Mouse (Mus musculus) urinary bladder, adult 2 months (tissue): ENCODE measurements around the gene Evc. TPM values are rescaled to one million over a fixed set of nuclear protein-coding genes. Genes with fewer than 3 reads are reported as not detected.

Experiments used
- DNase-seq: peaks from one replicate; pipeline ENCODE4 v3.0.0; 2022; ENCODE audit warnings: low spot score
- polyA plus RNA-seq: library from polyadenylated mRNA; depleted of rRNA; stranded (reverse); fragments of >200 nt; gene quantifications from 2 replicates; pipeline ENCODE4 v1.2.3, GENCODE M21; 2012; rRNA removed

The Evc gene
- 23.8 and 29.9 TPM in 2 replicates for polyA plus RNA-seq

DNA sequence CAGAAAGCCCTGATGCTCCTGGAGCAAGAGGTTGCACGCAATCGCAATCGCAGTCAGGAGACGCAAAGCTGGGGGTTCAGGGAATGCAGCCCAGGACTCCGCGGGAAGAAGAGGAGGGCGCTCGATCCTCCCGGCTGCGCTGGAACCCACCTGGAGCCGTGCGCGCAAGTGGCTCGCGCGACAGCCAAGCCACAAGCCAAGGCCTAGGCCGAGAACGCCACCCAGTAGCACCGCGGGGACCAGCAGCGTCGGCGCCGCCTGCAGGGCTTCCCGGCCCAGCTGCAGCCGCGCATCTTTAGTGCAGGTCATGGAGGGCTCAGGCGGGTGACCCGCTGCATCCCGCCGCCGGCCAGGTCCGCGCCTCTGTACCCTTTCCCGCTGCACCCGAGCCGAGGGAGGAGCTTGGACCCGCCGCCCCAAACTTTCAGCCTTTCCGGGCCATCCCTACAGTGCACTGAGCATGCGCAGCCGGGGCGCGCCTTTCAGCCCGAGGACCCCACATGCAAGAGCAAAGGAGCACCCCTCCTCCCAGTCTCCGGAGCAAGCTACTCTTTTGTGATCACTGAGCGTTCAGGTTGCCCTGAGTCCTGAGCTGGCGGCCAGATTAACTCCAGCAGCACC lies at the start of gene Evc:
Evc (minus strand) TSS at position 410 of the 621 bp plus-strand sequence.
- DNase-seq = peak; percentile 51

DNA sequence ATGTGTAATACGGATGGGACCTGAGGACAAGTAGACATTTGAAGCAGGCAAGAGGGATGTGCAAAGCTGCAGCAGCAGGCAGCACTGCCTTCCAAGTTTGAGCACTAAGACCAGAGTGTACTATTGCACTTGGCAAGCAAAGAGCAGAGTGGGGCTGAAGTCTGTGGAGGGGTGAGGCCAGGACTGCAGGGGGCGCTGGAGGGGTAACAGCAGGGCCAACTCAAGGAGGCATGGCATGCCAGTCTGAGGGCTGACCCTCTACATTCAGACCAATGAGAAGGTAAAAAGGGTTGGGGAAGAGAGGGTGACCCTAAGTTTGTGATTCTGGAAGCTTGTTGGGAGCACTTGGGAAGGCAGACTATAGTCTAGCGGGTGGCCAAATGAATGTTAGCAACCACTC lies 46.9 kb upstream of the Evc start:
- DNase-seq = no peak

DNA sequence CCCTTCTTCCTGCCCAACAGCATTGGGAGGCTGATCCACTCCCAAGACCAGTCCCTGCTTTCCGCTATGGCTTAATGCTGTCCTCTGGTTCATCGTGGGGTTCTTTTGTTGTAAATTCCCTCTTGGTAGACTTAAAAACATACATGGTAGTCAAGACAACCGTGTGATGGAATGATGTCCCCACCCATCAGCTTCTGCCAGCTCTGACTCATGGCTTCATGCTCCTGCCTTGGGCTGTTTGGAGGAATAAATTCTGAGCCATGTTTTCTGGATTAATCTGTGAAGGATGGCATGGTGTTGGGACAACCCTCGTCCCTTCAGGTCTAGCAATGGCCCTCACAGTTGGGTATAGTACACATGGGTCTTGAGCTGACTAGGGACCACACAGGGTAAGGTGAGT lies 43.9 kb upstream of the Evc start:
- DNase-seq = no peak

DNA sequence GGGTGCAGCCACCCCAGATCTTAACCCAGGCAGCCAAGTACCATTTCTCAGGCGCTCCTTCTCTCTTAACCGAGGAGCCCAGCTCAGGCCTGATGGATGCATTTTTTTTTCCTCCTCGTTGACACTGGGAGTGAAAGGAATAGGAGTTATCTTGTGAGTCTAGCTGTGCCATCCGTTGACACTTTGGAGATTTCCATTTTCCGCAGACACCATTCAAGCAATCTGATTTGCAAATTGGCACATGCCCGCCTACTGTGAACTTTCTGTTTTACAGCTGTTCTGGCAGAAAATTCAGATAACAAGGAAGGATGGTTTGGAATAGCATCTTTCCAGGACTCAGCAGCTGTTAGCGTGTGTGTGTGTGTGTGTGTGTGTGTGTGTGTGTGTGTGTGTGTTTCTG lies 40.7 kb upstream of the Evc start:
- no peak for DNase-seq

DNA sequence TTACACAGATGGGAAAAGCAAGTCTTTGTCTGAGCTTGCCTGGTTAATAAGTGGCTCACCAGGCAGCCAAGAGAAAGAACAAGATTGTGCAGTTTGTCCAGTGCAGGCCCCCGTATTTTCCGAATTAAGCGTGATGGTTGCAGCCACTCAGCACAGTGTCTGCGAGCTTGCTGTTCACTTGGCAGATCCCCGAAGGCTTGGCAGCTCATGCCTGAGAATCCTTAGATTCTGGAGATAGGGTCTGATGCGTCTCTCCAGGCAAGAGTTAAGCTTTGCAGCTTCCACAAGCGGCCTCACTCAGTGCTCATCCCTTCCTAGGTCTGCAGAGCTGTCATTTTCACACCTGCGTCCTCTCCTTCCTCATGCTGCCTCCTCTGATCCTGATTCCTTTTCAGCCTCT lies 32.1 kb upstream of the Evc start:
- DNase-seq = no peak

DNA sequence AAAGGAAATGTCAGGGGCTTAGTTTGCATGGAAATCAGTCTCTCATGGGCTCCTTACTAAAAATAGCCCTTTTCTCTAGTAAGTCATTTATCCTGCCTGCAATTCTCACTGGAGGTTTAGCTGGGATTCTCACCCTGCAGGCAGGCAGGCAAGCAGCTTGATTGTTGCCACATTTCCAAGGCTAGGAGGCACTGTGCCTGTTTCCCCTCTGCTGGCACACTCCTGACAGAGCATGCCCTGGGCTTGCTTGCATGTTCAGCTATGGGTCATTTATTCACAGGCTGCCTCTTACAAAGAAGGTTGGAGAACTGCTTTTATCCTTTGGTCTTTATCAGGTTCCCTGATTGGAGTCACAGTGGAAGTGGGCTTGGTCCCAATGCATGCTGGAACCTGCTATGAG lies 29.1 kb upstream of the Evc start:
- no peak for DNase-seq

DNA sequence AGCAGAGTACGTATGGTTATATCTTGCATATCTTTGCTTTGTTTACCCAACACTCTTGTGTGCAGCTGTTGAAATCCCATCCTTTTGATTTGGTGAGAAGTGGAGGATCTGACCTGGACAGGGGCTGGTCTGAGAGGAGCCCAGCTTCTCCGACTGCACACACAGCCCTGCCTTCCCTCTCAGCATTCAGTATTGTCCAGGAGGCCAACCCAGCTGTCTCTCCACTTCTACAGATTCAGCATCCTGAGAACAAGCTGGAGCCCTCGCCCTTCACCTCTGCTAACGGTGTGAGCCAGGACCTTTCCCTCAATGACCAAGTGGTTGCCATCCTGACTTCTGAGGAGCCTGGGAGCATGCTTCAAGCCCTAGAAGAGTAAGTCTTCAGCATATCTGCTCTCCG lies 26.6 kb upstream of the Evc start:
- no peak for DNase-seq

DNA sequence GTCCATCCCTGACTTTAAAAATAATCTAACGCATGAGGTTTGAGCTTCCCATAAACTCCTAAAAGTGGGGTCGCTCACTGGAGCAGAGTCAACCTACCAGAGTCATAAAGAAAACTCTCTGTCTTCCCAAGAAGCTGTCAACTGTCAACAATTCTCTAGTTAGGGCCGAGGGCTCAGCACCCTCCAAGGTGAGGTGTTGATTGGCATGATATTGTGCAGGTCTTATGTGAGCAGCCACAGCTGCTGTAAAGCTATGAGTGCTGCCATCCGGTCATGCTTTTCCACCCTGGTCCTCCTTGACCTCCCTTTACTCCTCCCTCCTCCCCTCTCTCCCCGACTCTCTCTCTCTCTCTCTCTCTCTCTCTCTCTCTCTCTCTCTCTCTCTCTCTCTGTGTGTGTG lies 25.9 kb upstream of the Evc start:
- DNase-seq = no peak

DNA sequence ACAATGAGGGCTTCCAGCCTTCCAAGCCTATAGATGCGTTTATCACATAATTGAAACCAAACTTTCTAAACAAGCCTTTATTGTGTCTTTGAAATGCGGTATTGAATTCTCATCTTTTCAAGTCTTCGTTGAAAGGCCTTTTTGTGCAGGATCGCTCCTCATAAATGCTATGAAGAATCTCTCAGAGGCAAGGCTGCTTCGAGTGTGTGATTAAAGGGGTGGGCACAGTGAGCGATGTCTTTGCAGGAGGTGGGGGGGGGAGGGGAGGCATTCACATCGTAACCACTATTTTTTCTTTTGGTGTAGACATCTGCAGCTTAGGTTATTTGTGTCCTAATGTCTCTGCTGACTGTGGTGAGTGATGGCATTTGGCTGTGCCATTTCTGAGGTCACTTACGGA lies 19.3 kb upstream of the Evc start:
- no peak for DNase-seq

DNA sequence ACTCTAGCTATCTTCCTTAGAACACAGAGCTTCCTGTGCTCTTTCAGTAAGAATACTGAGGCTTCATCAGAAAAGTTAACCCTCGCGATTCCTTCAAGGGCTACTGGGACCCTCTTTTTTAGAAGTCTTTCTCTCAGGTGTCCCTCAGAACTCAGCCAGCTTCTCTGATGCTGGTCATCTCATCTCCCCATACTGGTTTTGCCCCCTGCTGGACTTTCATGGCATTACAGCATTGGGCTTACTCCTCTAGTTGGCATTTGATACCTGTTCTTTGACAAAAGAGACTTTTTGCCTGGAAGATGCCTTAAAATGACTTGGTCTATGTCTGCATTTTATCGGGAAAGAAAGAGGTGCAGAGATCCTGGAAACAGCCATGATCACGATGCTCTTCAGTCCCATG lies 17.7 kb upstream of the Evc start:
- DNase-seq = no peak

DNA sequence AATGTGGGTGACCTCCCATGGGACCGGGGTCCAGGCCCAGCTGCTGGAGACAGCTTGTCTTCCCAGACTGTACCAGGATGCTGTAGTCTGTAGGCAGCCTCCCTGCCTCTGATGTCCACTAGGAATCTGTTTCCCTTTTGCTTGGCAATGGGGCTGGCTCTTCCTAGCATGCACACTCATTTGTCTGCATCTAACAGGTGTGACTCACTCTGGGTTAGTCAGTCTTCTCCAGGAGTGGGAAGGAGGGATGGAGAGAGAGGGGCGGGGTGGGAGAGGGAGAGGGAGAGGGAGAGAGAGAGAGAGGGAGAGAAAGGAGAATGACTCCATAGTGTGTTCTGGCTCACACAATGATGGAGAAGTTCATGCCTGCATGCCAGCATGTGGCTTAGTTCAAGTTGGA lies 15.1 kb upstream of the Evc start:
- DNase-seq = no peak

DNA sequence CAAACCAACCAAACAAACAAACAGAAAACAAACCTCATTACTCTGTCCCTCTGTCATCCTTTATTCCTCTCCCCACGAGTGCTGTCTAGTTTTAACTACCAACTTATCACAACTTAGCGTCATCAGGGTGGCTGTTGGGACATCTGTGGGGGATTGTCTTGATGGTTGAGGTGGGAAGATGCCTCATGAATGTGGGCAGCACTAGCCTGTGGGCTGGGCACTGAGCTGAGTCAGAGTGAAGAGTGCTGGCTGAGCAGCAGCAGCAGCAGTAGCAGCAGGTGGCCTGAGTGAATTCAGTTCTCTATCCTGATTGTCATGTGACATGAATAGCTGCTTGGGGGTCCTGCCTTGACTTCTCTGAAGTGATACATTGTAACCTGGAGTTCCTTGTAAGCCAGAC lies 7.3 kb upstream of the Evc start:
- no peak for DNase-seq

DNA sequence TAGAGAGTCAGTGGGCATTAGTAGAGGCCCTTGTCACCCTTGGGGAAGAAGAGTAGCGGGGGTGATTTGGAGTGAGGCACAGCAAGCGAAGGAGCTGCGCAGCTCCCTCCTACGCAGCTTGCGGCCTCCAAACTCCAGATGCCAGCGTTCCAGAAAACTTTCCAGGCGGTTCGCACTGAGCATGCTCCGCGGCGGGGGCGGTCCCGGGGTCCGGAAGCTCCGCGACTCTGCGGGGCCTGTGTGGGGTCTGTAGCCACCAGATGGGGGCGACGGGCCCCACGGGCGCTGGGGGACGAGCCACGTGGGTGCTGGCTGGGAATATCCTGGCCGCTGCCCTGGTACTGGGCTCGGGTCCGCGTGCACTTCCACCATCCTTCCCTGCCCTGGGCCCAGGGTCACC lies 1.6 kb upstream of the Evc start, which contains the start of gene Evc2:
Evc2 (plus strand) TSS at position 212 of the 400 bp plus-strand sequence.
- DNase-seq = peak; percentile 47

DNA sequence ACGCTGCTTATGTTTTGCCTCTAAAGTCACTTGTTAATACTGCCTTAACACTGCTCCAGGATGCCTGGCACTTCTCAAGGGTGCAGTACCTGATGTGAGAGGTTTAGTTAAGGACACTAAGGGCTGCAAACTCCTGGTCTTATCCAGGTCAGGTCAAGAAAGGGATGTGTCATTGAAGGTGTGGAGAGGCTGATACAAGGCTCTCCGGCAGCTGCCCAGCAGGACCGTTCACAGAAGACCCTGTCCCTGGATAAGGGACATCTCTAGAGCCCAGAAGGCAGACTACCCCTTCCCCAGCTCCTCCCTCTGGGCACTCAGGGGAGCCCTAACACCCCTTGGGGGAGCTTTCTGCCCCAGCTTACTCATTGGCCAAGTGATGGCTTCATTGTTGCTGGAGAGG lies 1.0 kb upstream of the Evc start:
- no peak for DNase-seq

DNA sequence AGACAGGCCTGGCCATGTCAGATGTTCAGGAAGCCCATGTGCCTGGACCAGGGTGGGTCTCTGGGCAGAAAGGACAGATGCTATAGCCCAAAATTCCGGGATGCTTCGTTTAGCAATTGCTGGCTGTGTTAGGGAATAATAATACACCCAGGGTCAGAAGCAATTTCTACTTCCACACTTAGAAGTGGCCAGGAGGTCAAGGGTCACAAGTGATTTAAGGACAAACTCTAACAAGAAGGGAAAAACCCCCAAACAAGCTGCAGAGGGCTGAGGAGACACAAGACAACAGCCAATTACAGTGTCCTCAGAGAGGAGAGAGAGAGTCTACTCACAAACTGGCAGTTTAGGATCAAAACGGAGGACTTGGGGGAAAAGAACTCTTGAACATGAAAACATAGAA lies 1.6 kb downstream of the Evc start:
- no peak for DNase-seq

DNA sequence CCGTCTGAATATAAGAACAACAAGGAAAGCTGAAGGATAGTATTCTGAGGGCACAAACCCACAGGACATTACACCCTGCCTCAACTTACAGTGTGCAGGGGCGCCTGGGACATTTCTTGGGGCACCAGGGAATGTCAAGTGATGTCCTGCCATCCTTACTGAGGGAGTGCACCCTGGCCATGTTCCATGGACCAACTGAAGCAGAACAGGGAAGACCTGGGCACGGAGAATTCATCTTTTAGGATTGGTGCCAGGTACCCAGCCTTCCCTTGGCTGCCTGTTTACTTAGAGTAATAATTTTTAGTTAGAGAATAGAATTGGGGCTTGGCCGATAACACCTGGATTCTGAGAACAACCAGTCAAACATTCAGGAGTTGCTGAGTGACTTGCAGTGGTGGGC lies 4.6 kb downstream of the Evc start:
- no peak for DNase-seq

DNA sequence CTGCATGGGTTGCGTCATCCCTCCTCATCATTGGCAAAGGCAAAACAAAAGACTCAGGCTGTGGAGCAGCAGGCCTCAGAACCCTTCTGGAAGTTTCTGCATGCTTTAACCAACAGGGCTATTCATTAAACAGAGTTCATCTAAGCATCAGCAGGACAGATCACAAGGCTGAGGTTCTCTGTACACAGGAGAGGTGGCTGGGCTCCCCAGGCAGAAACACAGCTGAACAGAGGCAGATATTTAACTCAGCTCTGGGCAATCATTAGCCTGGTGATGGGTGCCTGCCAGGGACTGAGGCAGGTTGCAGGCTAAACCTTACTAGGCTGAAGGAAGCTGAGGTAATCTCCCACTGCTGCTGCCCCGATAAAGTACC lies 5.6 kb downstream of the Evc start:
- no peak for DNase-seq

DNA sequence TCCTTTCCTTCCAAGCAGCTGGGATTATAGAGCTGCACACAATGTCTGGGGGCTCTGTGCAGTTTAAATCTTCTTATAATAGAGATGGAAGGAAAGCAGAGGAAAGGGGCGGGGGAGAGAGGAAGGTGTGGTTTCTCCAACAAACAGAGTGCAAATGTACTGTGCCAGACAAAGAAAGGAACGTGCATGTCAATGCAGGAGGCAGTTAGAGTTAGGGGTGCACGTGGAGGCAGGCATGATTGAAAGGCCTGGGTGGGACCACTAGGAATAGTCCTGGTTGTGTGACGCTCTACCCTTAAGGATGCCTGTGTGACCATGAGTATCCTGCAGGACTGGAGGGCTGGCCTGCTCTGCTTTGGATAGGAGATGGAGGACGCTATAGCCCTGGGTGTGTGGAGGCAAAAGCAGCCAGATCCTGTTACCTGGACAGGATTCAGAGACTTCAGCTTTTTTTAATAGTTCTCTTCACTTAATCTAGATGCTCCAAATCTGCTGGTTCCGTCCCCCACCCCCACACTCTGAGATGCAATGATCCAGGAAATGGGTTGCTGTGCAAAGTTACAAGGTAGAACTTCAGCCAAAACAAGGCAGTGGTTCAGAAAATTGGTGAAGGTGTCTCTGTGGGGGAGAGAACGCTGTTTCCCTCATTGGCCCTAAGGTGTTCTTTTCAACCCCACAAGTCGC lies 6.1 kb downstream of the Evc start:
- no peak for DNase-seq

DNA sequence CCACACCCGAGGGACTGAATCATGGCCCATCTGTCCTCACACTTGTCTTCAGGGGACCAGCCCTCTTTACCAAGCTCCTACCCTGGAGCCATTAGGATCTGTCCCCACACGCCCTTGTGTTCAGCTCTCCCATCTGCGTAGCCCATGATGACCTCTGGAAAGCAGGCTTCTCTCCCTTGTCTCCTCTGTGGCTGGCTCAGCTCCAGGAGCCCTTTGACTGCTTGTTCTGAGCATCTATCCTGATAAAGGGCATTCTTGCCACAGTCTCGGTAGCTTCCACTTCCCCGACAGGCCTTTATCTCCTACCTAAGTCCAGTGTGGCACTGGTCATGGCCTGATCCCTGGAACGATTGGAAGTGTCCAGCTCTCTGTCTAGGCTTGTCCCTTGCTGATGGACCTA lies 10.0 kb downstream of the Evc start:
- no peak for DNase-seq

DNA sequence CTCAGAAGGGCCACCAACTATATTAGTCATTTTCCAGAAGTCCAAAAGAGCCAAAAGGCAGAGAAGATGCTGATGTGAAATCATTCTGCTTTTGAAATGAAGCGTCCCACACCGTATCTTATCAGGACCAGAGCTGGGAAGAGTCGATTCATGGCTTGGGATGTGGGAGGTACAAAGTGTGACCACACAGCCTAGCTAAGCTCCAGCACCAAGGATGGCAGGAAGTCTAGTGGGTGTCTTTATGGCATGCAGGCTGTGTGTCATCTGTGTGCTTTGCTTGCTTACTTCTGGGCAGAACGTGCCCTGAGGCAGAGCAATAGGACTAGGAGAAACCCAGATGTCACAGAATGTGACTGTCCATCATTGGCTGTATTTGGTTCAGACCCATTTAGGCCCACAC lies 15.9 kb downstream of the Evc start:
- DNase-seq = no peak

DNA sequence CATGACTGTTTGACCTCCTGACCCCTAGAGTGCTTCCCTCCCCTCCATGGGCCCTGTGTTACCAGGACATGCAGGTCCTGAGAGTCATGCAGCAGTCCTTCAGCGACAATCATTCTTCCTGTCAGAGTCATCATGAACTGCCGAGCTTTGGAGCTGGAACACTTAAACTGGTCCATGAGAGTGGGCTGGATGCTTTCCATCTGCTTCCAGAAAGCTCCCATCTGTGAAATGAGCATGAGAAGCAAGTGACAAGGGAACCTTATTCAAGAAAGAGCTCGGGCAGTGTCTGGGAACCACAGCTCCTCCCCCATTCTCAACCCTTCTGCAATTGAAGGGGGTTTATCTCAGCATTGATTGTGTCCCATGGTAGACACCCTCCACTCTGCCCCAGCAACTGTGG lies 16.5 kb downstream of the Evc start:
- DNase-seq = no peak

DNA sequence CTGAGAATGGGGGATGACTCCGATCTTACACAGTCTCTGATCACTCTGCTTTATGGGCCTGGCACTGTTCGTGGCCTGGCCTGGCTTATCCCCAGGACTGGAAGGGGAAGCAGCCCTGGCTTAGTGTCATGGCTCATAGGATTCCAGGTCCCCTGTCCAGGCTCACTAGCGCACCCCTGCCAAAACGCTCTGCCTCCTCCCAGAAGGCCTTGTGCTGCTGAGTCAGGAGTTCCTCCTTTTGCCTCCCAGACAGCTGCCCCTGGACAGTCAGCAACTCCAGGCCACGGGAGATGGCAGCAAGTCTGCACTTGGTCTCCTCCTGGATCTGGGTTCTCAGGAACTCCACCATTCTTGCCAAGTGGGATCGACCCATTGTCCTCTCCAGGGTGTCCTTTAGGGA lies 18.0 kb downstream of the Evc start:
- DNase-seq = no peak

DNA sequence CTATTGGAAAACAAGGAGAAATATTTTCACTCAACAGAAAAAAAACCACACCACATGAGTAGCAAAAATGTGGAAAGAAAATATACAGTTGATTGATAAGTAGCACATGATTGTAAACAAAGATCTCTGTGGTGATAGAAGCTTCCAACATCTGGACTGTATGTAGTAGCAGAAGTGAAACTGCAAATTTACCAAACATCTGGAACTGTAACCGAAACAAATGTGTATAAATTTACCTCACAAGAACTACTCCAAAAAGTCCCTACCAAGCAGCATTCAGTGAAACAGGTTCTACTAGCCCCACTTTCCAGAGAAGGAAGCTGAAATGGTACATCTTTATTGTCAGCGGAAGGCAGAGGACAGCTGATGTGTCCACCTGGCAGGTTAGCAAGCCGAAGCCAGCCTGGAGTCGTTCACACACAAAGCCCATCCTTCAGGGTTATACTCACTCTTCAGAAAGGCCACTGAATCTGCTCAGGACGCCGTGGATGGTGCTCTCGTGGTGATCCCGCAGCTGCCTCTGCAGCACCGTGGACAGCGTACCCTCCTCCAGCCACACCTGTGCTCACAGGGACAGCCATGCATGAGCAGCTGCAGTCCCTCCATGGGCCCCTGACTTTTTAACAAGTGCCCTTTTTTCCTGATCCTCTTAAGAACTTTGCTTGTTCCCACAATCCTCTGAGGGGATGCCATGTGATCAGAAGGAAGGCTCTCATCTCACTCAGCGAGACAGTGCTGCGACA lies 23.5 kb downstream of the Evc start:
- no peak for DNase-seq
